Mouse (Mus musculus): ENCODE data around the gene Aldh1a2. TPM values are rescaled to one million over a fixed set of nuclear protein-coding genes. Genes with fewer than 3 reads are reported as not detected.

Gene Aldh1a2
- total RNA-seq, 4 experiments from 2014 or later, result 8.2 to 12.1 (median 11.3) TPM

Other genes with a start within 250 kb of the Aldh1a2 start
- 1 to 10 TPM; 2.1 to 3.6 (median 2.7) TPM for gene Aqp9, start 47.1 kb upstream of the Aldh1a2 start, total RNA-seq (2022)